Mouse (Mus musculus): ENCODE measurements around the gene Traf3ip2. TPM values are rescaled to one million over a fixed set of nuclear protein-coding genes. Genes with fewer than 3 reads are reported as not detected.

Gene Traf3ip2
- polyA plus RNA-seq, 1 experiment from 2014 or later = 8.3 TPM

DNA sequence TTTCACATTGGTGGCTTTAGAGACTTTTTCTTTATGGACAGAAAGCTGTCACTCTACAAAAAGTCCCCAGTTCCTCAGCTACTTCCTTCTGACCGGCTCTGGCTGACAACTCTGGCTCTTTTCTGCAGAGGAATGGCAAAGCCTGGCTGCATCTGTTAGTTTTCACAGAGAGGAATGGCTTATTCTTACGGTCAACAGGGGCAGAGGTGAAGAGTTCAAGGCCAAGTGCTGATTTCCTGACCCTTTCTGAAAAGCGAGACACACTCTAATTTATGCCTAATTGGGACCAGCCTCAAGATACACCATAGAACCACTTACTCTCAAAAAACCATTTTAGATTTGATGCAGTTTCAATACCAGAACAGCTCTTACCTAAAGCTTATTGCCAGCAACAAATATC lies 61.4 kb downstream of the Traf3ip2 start:
- no peak overlapping the region for H3K4me3 ChIP-seq (replicated peaks; ENCODE audit: low read length)
- no peaks in the 10 kb centered on the region for H3K27me3 ChIP-seq (ENCODE audit: control insufficient read depth, insufficient read depth, low read length)
- no peak overlapping the region for H3K4me2 ChIP-seq (replicated peaks)
- ATAC-seq (ENCODE audit: low FRiP score) (no peak), DNase-seq (ENCODE audit: low spot score) (no peak)
- 27% methylated on average over 3 of the region's 3 CpGs for WGBS
- H3K36me3 ChIP-seq (replicated peaks; ENCODE audit: control insufficient read depth, insufficient read depth) = no peaks in the 10 kb centered on the region; the same call in 1 of the 2 replicates
- H3K4me1 ChIP-seq (replicated peaks; ENCODE audit: control insufficient read depth, insufficient read depth, low read length) = peaks cover 25% of the 10 kb centered on the region
- no peaks in the 10 kb centered on the region for H3K9me3 ChIP-seq (ENCODE audit: control insufficient read depth, low read length)
- 0 out of 2 replicates have a peak overlapping the region, but pooled peaks have one; percentile 50 for H3K27ac ChIP-seq
- H3K9ac ChIP-seq = no peak overlapping the region

DNA sequence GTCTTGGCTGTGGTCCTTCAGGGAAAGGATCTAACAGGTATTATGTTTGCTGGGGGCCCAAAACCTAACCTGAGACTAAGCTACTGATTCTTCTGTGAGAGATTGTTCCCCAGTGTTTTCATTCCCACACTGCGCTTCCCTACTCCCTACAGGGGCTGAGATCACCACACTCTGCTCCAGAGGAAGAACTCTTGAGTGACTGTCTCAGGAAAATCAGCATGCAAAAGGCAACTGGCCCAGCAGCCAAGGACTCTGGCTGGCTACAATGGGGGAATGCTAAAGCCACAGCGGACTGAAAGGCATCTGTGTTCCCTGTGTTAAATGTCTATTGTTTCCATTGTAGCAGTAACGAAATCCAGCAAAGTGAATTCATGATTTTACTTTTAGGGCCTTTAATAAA lies 62.0 kb downstream of the Traf3ip2 start:
- H3K4me2 ChIP-seq (replicated peaks) = no peak overlapping the region
- H3K4me3 ChIP-seq (replicated peaks; ENCODE audit: low read length) = no peak overlapping the region
- H3K27ac ChIP-seq = peak overlapping the region; percentile 54
- no peak overlapping the region for H3K9ac ChIP-seq
- DNase-seq (ENCODE audit: low spot score) (no peak), ATAC-seq (ENCODE audit: low FRiP score) (no peak)
- H3K9me3 ChIP-seq (ENCODE audit: control insufficient read depth, low read length) = no peaks in the 10 kb centered on the region
- peaks cover 25% of the 10 kb centered on the region for H3K4me1 ChIP-seq (replicated peaks; ENCODE audit: control insufficient read depth, insufficient read depth, low read length)
- H3K36me3 ChIP-seq (replicated peaks; ENCODE audit: control insufficient read depth, insufficient read depth) = no peaks in the 10 kb centered on the region; the same call in 1 of the 2 replicates
- H3K27me3 ChIP-seq (ENCODE audit: control insufficient read depth, insufficient read depth, low read length) = no peaks in the 10 kb centered on the region
- 23% methylated on average over 3 of the region's 3 CpGs for WGBS

DNA sequence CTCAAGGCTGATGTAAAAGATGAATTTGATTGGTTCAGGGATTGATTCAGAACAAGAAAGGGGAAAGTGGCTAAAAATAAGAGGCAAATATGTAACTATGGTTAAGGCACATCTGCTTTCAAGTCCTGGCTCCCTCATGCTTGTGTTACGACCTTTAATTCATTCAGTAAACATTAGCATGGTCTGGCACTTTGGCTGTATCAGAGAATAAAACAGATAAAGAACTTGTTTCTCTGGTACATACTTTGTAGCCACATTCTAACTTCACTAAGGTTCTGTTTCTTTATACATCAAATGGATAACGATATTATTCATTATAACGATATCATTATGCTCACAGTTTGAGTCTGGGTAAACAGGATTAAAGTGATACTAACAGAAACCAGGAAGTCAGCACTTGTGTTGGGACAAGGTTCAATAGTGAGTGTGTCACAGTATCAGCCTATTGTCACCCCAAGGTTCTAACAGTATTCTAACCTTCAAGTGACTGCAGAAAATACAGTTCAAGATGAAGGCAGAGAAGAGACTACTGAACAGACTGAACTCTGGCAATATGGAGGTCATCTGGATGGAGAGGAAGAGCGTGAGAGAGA lies 65.6 kb downstream of the Traf3ip2 start:
- 92% methylated on average over 4 of the region's 4 CpGs for WGBS
- ATAC-seq (ENCODE audit: low FRiP score) (no peak), DNase-seq (ENCODE audit: low spot score) (no peak)
- H3K36me3 ChIP-seq (replicated peaks; ENCODE audit: control insufficient read depth, insufficient read depth) = no peaks in the 10 kb centered on the region
- H3K4me2 ChIP-seq (replicated peaks) = no peak overlapping the region
- H3K27me3 ChIP-seq (ENCODE audit: control insufficient read depth, insufficient read depth, low read length) = no peaks in the 10 kb centered on the region
- H3K4me3 ChIP-seq (replicated peaks; ENCODE audit: low read length) = no peak overlapping the region
- H3K4me1 ChIP-seq (replicated peaks; ENCODE audit: control insufficient read depth, insufficient read depth, low read length) = peaks cover 17% of the 10 kb centered on the region
- H3K9ac ChIP-seq = no peak overlapping the region
- no peaks in the 10 kb centered on the region for H3K9me3 ChIP-seq (ENCODE audit: control insufficient read depth, low read length)
- H3K27ac ChIP-seq = no peak overlapping the region

DNA sequence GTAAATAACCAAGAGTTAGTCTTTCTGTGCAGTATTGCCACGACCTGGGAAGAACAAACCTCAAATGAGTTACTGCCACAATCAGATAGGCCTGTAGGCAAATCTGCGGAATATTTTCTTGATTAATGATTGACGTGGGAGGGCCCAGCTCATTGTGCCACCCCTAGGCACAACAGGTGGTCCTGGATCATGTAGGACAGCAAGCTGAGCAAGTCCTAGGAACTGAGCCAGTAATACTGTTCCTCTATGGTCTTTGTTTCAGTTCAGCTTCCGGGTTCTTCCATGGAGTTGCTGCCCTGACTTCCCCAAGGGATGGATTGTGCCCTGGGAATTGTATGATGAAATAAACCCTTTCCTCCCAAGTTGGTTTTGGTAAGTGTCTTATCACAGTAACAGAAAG lies 68.3 kb downstream of the Traf3ip2 start:
- no peak overlapping the region for H3K27ac ChIP-seq
- no peaks in the 10 kb centered on the region for H3K36me3 ChIP-seq (replicated peaks; ENCODE audit: control insufficient read depth, insufficient read depth)
- H3K9me3 ChIP-seq (ENCODE audit: control insufficient read depth, low read length) = no peaks in the 10 kb centered on the region
- 75% methylated on average over 4 of the region's 4 CpGs for WGBS
- DNase-seq (ENCODE audit: low spot score) (no peak), ATAC-seq (ENCODE audit: low FRiP score) (no peak)
- H3K4me1 ChIP-seq (replicated peaks; ENCODE audit: control insufficient read depth, insufficient read depth, low read length) = peaks cover 5% of the 10 kb centered on the region
- H3K9ac ChIP-seq = no peak overlapping the region
- H3K4me3 ChIP-seq (replicated peaks; ENCODE audit: low read length) = no peak overlapping the region
- no peak overlapping the region for H3K4me2 ChIP-seq (replicated peaks)
- no peaks in the 10 kb centered on the region for H3K27me3 ChIP-seq (ENCODE audit: control insufficient read depth, insufficient read depth, low read length)

DNA sequence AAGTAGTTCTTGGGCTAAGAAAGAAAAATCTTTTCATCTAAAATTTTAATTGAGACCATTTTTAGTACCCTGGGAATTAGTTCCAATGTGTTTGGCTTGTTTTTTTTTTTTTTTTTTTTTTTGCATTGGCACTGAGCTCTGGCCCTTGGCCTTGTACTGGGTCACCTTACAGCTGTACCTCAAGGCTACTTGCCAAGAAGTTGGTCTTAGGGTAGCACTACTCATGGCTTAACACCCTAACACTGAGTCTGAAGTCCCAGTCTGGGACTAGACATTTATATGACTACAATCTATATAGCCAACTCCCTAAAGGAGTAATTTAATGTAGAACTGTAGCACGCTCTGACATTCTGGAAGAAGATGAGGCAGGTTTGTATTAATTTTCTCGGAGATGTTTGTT lies 69.8 kb downstream of the Traf3ip2 start:
- Histone ChIP-seq H3K4me3 (replicated peaks; ENCODE audit: low read length) (no peak overlapping the region), H3K4me1 (replicated peaks; ENCODE audit: control insufficient read depth, insufficient read depth, low read length) (peaks cover 5% of the 10 kb centered on the region), H3K27ac (no peak overlapping the region), H3K36me3 (replicated peaks; ENCODE audit: control insufficient read depth, insufficient read depth) (no peaks in the 10 kb centered on the region), H3K27me3 (ENCODE audit: control insufficient read depth, insufficient read depth, low read length) (no peaks in the 10 kb centered on the region), H3K9ac (no peak overlapping the region), H3K4me2 (replicated peaks) (no peak overlapping the region), H3K9me3 (ENCODE audit: control insufficient read depth, low read length) (no peaks in the 10 kb centered on the region)
- 83% methylated on average over 2 of the region's 2 CpGs for WGBS
- no peak for ATAC-seq (ENCODE audit: low FRiP score)
- DNase-seq (ENCODE audit: low spot score) = no peak

DNA sequence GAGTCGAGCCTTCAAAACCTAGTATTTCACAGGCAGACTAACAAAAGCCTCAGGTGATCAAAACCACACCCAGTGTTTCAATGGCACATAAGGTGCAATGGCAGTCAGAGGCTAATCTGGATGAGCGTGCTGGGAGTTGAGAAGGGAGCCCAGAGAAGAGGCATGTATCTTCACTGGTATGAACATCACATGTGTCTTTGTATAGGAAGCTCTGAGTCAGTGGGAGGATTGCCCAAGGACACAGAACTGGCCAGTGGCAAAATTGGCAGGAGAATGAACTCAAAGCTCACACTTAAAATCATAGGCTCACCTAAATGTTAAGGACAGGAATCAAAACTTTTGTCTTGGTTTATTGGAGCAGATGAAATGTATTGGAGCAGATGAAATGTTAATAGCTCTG lies 70.7 kb downstream of the Traf3ip2 start:
- Histone ChIP-seq H3K36me3 (replicated peaks; ENCODE audit: control insufficient read depth, insufficient read depth) (no peaks in the 10 kb centered on the region), H3K27ac (no peak overlapping the region), H3K4me1 (replicated peaks; ENCODE audit: control insufficient read depth, insufficient read depth, low read length) (peaks cover 5% of the 10 kb centered on the region), H3K4me3 (replicated peaks; ENCODE audit: low read length) (no peak overlapping the region), H3K4me2 (replicated peaks) (no peak overlapping the region), H3K9ac (no peak overlapping the region), H3K9me3 (ENCODE audit: control insufficient read depth, low read length) (no peaks in the 10 kb centered on the region), H3K27me3 (ENCODE audit: control insufficient read depth, insufficient read depth, low read length) (no peaks in the 10 kb centered on the region)
- WGBS = 92% methylated on average over 2 of the region's 2 CpGs
- ATAC-seq (ENCODE audit: low FRiP score) (no peak), DNase-seq (ENCODE audit: low spot score) (no peak)

DNA sequence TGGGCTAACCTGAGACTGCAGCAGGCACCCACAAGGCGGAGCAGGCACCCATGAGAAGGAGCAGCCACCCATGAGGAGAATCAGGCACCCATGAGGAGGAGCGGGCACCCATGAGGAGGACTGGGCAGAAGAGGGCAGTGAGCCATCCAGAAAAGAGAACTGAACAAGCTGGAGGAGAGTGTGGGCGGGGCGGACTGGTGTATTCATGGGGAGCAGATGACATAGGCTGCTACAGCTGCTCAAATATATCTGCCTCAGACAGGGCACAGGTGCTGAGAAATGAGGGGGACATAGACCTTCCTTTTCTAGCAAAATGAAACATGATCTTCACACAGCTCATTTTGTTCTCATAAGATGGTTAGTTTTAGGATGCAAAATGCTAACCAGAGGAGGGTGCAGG lies 74.1 kb downstream of the Traf3ip2 start:
- Histone ChIP-seq H3K27me3 (ENCODE audit: control insufficient read depth, insufficient read depth, low read length) (no peaks in the 10 kb centered on the region), H3K4me3 (replicated peaks; ENCODE audit: low read length) (no peak overlapping the region), H3K9me3 (ENCODE audit: control insufficient read depth, low read length) (no peaks in the 10 kb centered on the region), H3K4me1 (replicated peaks; ENCODE audit: control insufficient read depth, insufficient read depth, low read length) (peaks cover 5% of the 10 kb centered on the region), H3K27ac (no peak overlapping the region), H3K4me2 (replicated peaks) (no peak overlapping the region), H3K9ac (no peak overlapping the region), H3K36me3 (replicated peaks; ENCODE audit: control insufficient read depth, insufficient read depth) (no peaks in the 10 kb centered on the region)
- 98% methylated on average over 4 of the region's 4 CpGs for WGBS
- no peak for DNase-seq (ENCODE audit: low spot score)
- no peak for ATAC-seq (ENCODE audit: low FRiP score)

DNA sequence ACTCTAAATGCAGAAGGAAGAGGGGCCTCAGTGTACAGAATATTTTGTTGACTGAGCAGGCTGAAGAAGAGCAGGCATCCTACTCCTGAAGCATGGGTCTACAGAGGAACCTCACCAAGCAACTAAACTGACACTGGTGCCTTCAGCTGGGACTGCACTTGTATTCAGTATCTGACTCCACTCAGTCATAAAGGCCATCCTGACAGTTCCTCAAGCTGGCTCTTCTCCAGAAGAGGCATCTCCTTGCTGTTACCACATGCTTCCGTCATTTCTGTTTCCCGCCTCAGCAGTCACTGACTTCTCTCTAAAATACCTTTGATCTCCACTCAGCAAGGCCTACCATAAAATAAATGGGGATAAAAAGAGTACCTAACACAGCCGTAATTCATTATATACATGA lies 75.1 kb downstream of the Traf3ip2 start:
- Histone ChIP-seq H3K9me3 (ENCODE audit: control insufficient read depth, low read length) (no peaks in the 10 kb centered on the region), H3K4me2 (replicated peaks) (no peak overlapping the region), H3K9ac (no peak overlapping the region), H3K4me3 (replicated peaks; ENCODE audit: low read length) (no peak overlapping the region), H3K4me1 (replicated peaks; ENCODE audit: control insufficient read depth, insufficient read depth, low read length) (peaks cover 5% of the 10 kb centered on the region), H3K27ac (no peak overlapping the region), H3K27me3 (ENCODE audit: control insufficient read depth, insufficient read depth, low read length) (no peaks in the 10 kb centered on the region), H3K36me3 (replicated peaks; ENCODE audit: control insufficient read depth, insufficient read depth) (no peaks in the 10 kb centered on the region)
- DNase-seq (ENCODE audit: low spot score) (no peak), ATAC-seq (ENCODE audit: low FRiP score) (no peak)
- 80% methylated on average over 3 of the region's 3 CpGs for WGBS

DNA sequence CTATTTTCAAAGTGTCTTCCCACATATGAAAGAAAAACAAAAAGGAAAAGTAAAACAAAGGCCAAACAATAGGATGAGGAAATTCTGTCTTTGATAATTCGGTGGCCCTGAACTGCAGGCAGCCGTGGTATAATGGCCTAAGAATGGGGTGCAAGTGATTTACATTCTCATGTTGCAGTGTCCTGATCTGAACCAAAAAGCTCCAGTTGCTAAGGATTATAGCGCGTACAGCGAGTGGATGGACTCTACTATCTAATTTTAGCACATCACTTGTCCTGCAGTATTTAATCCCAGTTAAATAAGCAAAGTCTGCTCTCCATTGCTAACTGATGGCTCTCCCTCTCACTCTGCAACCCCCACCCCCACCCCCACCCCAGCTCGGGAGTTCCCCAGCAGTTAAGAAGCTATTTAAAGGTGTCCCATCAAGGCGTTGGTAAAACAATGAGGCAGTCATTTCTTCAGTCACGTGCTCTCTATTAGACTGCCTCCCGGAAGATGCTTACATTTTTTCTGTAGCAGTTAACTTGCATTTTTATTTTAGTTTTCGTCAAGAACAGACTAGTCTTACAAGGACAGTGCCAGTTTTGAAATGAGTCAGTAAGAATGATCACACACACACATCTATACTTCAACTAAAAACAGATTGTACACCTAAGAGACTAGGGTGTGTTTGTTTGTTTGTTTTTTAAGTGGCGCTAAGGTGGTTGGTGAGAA lies 78.8 kb downstream of the Traf3ip2 start:
- Histone ChIP-seq H3K27ac (no peak overlapping the region), H3K9ac (no peak overlapping the region), H3K4me3 (replicated peaks; ENCODE audit: low read length) (no peak overlapping the region), H3K9me3 (ENCODE audit: control insufficient read depth, low read length) (no peaks in the 10 kb centered on the region), H3K4me1 (replicated peaks; ENCODE audit: control insufficient read depth, insufficient read depth, low read length) (no peaks in the 10 kb centered on the region), H3K27me3 (ENCODE audit: control insufficient read depth, insufficient read depth, low read length) (no peaks in the 10 kb centered on the region), H3K4me2 (replicated peaks) (no peak overlapping the region), H3K36me3 (replicated peaks; ENCODE audit: control insufficient read depth, insufficient read depth) (no peaks in the 10 kb centered on the region)
- DNase-seq (ENCODE audit: low spot score) = no peak
- no peak for ATAC-seq (ENCODE audit: low FRiP score)
- WGBS = 57% methylated on average over 11 of the region's 11 CpGs
